Mouse (Mus musculus) pancreas, adult 10 weeks (tissue): ENCODE results near the gene Smco2. TPM values are rescaled to one million over a fixed set of nuclear protein-coding genes. Genes with fewer than 3 reads are reported as not detected.

Experiments
- polyA plus RNA-seq: library from polyadenylated mRNA; stranded (reverse); fragments of 350-450 nt; fragmentation: Illumina TruSeq; extraction: RNeasy Lipid Tissue Mini Kit (QIAGEN cat#74804); gene quantifications from one replicate; pipeline ENCODE4 v1.2.3, GENCODE M21; 2015; ENCODE audit warnings: low read depth, low replicate concordance; ENCODE audit not compliant: insufficient read depth

The Smco2 gene
- not detected for polyA plus RNA-seq

DNA sequence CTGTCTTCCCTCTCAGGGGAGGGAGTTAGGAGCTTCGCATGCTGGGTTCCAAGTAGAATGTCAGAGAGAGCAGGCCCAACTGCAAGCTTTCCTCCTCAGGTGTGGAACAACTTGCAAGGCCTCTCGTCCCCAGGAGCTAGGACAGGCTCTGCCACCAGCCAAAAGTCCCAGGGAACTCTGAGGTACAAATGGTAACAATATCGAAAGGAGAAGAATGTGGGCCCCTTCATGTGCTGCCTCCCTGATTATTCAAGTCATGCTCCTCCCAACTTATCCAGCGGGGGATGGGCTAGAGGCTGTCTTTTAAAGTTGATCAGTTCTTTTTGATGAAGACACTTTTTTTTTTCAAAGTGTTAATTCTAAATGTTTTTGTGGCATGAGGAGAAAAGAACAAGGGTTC is at the start of gene Smco2:
TSS of gene Smco2 (plus strand) at position 55 of the 400 bp plus-strand sequence.

DNA sequence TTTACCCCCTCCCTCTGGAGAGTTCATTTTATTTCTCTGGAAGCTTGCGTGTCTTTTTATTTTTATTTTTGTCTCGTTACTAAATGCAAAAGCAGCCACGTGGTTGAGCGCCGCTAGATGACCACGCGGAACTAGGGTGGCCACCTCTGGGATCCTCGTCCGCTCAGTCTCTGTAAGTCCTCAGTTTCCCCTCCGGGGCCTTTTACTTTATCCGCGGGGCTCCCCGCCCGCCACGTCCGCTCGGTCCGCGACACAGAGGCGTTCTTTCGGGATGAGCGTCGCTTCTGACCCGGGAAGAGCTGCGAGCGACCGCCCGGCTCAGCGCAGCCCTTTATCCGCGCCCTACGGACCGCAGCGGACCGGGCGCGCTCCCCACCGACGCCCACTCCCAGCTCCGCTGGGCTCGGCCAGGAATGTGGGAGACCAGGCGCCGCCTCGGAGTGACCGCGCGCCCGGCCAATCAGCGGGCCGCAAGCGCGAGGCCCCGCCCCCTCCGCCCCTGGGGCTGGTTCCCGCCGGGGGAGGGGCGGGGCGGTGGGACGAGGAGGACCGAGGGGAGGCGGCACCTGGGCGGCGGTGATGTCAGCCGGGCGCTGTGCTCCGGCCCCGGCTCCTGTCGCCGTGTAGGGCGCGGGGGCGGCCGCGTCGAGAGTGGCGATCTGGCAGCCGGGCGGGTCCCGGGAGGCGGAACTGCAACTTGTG is 38.2 kb downstream of the Smco2 start, which contains the start of gene Ppfibp1:
TSS of gene Ppfibp1 (plus strand) at position 530 of the 702 bp plus-strand sequence.

Other genes starting within 250 kb of the Smco2 start
- 14.3 TPM for gene Med21, start 207.6 kb upstream of the Smco2 start, polyA plus RNA-seq
- 5.2 TPM for gene Tm7sf3, start 207.3 kb upstream of the Smco2 start, polyA plus RNA-seq
- gene Stk38l, start 125.1 kb upstream of the Smco2 start, polyA plus RNA-seq: 2.5 TPM
- 6.5 TPM for gene Arntl2, start 54.0 kb upstream of the Smco2 start, polyA plus RNA-seq
- 13.8 TPM for gene Ppfibp1, start 38.4 kb downstream of the Smco2 start, polyA plus RNA-seq
- not detected for gene 1700034J05Rik, start 104.3 kb downstream of the Smco2 start, polyA plus RNA-seq
- not detected for gene Rep15, start 182.5 kb downstream of the Smco2 start, polyA plus RNA-seq
- 11.3 TPM for gene Mrps35, start 192.7 kb downstream of the Smco2 start, polyA plus RNA-seq
- not detected for gene Mansc4, start 236.9 kb downstream of the Smco2 start, polyA plus RNA-seq
- gene Klhl42, start 241.3 kb downstream of the Smco2 start, polyA plus RNA-seq: 1.8 TPM